Mouse (Mus musculus) embryo, embryonic 10.5 days (tissue): ENCODE data around the gene Gipc3.

Experiments used
- DNase-seq: peaks from one replicate; pipeline ENCODE4 v3.0.0-alpha.2; 2015; ENCODE audit warnings: low spot score

Gene Gipc3

DNA sequence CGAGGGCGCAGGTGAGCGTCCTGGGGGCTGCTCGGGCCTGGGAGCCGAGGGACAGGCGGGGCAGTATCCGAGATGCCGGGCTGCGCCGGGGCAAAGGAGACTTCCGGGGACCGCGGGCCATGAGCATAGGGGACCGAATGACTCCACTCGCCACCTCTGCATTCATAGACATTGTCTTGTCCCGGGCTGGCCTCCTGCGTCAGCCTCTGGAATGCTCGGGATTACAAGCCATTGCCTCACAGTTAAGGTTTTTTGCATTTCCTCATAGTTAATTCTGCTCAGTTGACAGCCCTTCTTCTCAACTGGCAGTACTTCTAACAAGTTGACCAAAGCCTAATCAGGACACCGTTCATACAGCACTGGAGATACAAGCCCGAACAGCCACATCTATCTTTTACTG, 21.6 kb downstream of the Gipc3 start:
- DNase-seq = no peak

DNA sequence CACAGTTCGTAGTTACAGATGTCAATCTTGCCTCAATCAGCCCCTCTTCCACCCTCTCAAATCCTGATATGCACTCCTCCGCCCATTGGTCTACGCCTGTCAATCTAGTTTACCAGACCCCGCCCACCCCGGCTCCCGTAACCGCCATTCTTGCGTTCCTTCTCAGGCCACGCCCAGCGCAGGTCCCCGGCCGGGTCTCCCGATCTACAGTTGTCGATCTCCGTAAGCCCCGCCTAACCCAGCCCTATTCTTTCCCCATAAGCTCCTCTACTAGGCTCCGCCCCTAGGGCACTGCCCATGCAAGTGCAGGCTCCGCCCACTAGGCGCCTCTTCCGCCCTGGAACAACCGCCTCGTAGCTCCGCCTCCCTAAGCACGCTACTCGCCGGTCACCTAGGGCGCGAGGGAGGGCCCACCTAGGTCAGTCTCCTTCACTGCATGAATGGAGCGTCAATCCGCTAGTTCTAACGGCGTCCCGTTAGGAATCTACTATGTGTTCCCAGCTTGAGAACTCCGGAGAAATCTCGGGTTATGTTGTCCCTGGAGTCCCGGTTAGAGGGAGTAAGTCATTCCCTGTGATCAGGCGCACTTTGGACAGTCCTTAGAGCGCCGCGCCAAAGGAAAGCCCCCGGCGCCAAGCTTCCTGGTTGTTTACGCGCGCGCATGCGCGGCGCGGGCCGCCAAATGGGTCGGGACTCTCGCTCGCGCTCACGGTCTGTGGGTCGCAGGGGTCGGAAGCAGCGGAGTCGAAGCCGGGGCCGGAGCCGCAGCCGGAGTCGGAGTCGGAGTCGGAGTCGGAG, 22.3 kb downstream of the Gipc3 start, which contains the start of gene Cactin:
Cactin (plus strand) TSS at position 554 of the 798 bp plus-strand sequence.
- peak; percentile 100 for DNase-seq

DNA sequence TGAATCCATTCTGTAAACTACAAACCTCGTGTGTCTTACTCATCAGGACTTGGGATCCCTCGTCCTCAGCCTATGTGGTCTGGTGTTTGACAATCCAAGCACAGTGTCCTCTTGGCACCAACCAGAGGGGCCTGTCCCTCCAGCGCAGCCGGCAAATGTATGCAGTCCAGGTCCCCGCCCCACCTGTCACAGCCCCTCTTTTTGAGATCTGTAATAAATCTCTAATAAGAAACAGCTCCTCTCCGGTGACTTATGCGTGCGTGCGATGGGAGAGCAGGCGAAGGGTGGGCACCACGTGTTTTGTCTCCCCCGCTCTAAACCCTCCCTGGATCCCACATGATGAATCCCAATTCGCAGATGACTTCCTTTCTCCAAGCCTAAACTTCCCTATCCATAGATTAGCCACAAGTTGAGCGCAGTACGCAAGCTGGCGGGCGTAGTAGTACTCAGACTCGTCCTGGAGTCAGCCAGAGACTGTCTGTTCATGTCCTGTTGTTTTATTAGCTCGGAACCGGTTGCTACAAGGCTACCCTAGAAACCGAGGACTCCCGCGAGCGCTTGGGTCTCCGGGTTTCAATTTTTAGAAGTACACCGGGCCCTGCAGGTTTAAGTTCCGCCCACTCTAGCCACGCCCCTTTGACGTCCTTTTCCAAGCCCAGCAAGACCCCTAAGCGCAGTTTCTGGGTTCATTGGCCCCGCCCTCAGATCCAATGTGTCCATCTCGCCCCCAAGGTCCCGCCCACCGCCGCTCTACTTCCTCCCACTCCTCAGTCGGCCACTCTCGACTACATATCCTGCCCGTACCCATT, 23.1 kb downstream of the Gipc3 start:
- peak; percentile 100 for DNase-seq

DNA sequence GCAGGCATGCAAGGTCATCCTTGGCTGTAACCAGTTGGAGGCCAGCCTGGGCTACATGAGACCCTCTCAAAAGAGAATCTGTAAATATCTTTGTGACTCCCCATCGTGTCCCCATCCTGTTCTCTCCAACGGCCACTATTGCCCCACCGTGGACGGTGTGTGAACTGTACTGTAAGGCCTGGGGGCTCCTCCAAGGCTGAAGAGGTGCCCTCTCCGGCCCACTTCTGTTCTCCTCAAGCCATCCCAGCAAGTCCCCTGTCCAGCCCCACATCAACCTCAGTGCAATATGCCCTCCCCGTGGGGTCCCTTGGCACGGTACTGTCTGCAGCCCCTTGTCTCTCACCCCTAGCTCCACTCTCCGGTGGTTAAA, 23.8 kb downstream of the Gipc3 start:
- DNase-seq = no peak

DNA sequence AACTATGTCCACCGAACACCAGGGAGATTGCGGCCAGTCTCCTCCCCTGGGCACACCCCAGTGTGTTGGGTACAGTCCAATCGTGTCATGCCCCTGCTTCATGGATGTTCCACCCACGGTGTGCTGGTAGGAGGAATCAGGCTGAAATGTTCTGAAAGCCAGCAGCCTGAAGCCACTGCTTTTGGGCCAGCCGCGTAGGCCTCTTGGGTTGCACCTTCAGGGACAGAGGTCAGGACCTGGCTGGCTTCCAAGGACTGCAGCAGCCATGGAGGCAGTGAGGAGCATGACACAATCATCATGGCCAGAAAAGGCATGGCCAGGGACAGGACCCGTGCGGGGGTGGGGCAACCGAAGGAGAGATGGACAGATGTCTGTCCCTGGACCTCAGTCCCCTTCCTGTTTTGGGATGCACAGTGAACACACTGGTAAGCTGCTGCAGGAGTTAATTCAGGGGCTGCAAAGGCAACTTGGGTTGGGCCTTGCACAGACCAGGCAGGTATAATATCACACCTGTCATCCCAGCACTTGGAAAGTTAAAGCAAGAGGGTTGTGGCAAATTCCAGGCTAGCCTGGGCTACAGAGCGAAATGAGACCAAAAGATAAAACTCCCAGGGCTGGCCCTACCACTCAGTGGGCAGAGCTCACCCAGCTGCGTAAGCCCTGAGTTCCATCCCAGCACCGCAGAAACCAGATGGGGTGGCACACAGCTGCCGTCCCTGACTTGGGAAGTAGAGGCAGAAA, 24.3 kb downstream of the Gipc3 start:
- no peak for DNase-seq

DNA sequence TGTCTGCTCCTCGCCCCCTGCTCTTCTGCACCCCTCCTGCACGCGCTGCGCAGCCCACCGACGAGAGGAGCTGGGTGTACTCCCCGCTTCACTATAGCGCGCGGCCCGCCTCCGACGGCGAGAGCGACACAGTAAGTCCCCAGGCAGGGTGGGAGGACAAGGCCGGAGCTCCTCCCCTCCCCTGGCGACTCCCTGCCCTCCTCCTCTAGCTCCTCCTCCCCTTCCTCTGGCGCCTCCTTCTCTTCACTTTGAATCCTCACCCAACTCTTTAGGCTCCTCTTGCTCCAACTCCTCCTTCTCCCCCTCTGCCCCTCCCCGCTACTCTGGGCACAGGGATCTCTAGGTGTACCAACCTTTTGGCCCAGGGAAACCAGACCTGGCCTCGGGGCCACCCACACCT, 25.8 kb downstream of the Gipc3 start:
- DNase-seq = peak; percentile 63

DNA sequence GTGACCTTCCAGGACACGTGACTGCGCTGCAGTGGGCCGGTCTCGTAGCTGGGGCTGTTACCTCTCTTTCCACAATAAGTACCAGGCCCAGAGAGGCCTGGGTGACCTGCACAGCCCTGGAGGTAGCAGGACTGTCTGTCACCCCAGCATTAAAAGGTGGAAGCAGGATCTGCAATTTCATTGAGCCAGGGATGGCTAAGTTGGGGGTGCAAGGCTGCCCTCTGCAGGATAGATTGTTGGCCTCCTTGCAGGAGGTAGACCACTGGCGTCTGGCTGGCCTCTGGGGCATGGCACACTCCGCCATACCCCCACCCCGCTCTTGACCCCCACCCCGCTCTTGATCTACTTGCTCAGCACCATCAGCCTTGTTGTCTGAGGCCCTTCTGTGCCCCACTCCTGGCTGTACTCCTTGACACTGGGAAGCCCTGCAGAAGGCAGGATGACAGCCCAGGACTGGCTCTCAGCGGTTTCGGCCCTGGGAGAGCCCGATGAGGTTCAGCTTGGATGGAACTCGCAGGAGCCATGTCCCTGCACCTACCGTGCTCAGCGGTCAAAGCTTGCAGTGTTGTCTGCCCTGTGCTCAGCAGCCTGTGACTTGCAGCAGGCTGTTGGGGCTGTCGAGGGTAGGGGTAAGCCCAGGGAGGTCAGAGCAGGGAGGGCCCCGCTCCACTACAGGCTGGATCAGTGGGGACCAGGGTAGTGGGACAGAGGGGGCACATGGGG, 26.6 kb downstream of the Gipc3 start:
- no peak for DNase-seq

DNA sequence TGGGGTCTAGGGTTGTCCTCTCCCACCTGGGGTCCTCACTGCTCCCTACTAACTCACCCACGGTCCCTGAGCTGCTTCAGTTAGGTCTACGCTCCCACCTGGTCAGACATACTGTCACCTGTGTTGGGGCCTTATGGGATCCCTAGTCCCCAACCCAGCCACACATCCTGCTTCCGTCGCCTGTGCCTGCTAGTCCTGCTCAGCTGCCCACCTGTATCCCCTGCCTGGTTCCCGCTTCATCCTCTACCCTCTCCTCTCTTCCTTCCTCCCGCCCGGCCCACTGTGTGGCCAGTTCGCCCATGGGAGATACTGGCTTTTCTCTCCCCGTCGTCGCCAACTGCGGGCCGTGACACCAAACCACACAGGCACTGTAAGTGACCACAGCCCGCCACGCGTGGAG, 27.5 kb downstream of the Gipc3 start:
- no peak for DNase-seq

DNA sequence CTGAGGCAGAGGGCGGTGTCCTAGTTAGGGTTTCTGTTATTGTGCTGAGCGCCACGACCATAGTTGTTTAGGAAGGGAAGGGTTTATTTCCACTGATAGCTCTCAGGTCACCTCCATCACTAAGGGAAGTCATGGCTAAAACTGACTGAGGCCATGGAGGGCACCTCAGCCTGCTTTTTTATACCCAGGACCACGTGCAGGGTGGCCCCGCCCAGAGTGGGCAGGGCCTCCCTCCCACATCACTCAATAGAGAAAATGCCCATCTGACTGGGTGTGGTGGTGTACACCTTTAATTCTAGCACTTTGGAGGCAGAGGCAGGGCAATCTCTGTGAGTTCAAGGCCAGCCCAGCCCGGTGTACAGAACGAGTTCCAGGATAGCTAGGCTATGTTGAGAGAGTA, 28.9 kb downstream of the Gipc3 start:
- no peak for DNase-seq

DNA sequence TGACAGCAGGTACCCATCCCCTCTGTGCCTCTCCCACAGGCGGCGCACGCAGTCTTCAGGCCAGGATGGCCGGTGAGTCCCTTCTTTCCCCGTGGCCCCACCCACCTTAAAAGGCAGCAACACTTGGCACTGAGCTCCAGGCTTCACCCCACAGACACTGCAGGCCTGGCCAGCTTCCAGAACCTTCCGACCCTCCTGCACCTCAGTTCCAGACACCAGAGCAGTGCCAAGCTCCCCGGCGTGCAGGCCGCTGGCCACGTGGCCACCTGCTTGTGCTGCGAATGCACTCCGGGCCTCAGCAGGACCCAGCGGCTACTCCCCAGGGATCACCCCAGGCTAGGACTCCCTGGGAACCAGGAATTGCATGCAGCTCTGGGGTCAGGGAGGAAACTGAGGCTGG, 29.5 kb downstream of the Gipc3 start:
- no peak for DNase-seq

DNA sequence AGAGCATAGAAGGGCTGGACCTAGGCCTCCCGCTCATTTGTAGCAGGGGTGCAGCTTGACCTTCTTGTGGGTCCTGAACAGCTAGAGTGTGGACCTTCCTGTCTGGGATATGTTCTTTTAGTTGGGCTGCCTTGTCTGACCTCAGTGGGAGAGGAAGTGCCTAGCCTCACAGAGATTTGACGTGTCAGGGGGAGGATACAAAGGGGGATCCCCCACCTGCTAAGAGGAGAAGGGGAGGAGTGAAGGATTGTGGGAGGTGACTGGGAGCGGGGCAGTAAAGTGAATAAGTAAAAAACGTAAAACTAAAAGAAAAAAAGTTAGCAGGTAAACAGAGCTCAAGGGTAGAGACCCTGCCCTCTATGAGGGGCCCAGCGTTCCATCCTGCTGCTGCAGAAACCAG, 33.5 kb downstream of the Gipc3 start:
- no peak for DNase-seq

DNA sequence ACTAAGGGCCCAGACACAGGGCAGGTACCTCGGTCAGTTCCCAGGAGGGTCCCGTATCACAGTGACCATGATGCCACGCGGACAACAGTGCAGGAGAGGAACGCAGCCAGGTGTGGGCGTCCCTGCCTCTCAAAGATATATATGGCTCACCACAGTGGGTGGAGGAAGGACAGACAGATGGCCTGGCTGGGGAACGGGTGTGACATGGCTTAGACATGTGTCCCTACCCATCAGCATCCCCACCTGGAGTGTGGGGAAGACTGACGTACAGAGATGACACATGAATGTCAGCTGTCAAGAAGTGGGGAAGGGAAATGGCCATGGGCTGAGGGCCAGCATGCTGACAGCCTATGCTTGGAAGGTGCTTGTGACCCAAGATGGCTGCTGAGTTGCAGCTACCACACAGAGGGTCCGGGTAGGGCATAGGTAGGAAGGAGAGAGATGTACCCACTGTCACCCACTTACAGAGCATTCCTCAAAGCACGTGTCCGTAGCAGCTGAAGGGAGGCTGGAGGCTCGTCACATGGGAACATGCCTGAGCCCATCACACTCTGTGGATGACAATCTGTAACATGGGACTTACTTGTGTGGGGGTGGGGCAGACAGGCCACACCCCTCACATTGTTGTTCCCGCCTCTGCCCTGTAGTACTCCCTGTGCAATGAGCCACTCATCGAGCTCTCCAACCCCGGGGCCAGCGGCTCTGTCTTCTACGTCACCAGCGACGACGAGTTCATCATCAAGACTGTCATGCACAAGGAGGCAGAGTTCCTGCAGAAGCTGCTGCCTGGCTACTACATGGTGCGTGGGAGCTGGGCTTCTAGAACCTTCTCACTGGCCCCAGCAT, 36.0 kb downstream of the Gipc3 start:
- DNase-seq = no peak

DNA sequence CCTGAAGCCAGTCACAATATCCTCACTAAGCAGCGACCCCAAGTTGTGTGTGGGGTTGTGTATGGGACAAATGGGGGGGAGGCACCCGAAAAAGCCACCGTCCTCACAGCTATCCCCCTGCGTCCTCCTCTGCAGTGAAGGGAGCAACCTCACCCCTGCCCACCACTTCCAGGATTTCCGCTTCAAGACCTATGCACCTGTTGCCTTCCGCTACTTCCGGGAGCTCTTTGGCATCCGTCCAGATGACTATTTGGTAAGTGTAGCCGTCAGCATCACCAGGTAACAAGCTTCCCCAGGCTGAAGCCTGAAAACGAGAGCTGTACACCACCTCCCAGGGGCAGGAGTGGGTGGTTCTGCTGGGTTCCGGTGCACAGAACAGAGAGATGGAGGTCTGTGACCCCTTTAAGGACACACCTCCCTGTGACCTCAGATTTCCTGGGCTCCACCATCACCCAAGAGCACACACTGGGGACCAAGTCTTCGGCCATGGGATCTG, 36.8 kb downstream of the Gipc3 start:
- no peak for DNase-seq

DNA sequence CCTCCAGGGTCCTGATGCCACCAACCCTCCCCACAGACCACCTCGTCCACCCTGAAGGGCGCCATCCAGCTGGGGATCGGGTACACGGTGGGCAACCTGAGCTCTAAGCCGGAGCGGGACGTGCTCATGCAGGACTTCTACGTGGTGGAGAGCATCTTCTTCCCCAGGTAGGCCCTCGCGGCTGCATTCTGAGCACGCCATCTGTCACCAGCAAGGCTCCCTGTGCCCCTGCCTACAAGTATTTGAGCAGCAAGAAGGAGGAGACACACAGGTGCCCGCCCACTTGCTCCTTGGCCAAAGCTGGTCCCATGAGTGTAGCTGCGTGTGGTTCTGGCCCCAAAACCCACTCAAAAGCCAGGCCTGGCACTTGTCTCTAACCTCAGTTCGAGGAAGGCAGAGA, 37.4 kb downstream of the Gipc3 start:
- DNase-seq = no peak

DNA sequence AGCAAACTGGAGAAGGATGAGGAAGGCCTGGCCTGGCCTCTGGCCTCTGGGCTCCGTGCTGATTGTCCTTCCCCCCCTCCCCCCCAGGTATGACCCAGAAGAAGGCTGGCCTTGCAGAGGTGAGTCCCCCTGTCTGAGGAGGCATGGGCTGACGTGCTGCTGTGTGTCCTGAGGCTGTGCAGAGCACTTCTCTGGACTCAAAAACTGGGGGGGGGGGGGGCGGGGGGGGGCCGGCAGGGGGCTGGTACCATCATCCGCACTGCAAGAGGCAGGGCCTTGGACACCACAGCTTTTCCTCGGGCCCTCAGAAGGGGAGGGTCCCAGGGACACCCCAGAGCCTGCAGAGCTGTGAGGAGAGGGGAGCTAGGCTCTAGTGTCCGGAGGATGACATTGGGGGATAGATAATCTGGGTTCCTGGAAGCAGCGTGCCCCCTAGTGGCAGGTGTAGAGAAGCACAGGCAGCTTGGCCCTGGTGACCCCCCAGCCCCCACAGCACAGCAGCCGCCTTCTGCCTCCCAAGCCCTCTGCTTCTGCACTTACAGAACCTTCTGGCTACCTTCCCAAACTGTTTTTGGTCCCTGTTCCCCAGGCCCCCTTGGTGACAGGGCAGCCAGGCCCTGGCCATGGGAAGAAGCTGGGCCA, 38.3 kb downstream of the Gipc3 start:
- peak; percentile 74 for DNase-seq

DNA sequence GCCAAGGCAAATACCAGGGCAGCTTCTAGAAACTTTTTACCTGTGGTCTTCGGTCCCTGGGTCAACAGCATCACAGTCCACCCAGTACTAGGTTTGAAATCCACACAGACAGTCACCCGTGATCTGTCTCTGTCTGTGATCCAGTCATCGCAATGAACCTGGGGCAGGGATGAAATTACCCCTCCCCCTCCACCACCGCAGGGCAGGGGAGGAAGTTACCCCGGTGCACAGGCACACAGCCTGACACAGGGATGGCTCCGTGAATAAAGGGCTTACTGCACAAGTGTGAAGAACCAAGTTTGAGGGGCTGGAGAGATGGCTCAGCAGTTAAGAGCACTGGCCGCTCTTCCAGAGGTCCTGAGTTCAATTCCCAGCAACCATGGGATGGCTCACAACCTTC, 39.3 kb downstream of the Gipc3 start:
- no peak for DNase-seq

DNA sequence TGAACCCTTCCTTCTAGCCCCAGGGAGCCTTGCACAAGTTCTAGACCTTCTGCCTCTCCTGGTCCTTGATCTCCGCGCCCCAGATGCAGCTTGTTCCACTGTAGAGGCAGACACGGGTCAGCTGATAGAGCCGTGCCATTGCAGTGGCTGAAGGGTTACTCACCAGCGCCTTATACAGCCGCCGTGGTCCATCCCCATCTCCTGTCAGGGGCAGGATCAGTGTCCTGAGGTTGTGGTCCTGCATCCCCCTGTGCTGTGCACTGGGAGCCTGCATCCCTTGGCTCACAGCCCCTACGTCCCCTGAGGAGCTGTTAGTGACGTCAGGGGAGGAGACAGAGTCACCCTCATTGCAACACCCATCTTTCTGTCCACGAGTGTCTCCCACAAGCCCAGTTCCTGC, 39.8 kb downstream of the Gipc3 start:
- DNase-seq = no peak

DNA sequence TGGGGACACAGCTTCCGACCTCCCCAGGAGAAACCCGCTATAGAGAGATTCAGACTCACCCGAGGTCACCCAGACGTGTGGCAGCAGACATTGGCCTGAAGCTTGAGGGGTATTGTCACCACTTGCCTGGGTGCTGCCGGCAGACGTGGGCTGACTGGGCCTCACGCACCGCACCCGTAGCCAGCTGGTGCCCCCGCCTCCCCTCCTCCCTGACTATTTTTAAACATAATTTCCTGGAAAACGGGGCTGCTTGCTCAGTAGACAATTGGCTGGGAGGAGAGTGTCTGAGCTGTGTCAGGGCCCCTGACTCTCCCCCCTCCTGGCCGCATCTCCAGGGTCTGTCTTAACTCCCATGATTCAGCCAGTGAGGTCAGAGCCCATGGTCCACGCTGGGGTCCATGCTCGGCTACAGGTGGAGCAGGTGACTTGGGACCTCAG, 40.3 kb downstream of the Gipc3 start:
- DNase-seq = no peak

DNA sequence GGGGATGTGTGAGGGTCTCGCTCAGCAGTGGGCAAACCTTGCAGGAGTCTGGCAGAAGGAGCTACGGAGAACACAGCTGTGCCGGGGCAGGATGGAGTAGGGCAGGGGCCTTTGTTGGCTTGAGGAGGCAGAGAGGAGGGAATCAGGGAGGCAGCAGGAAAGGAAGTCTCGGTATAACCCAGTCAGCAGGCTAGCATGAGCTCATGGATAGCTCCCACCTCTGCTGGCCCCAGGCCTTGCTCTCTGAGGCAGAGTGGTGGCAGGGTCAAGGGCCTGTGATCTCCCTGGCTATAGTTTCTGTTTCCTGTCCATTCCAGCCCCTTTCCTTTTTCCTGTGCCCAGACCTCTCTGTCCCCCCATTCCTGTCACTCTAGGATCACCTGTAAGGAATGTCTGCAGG, 40.8 kb downstream of the Gipc3 start:
- DNase-seq = no peak

DNA sequence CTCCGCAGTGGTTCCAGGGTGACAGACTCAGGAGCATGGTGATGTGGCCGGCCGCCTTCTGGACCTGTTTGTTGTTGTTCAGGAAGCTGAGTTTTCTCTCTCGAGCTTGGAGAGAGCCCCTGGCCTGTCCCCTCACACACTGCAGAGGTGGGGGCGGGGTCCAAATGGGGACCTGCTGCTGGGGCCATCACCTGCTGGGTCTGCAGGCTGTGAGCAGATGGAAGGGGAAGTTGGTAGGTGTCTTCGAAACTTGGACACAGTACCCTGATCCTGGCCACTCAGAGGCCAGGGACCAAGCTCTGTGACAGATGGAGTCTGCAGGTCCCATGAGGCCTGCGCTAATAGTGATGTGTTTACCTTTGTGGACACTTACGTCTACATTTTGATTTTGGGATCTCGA, 41.7 kb downstream of the Gipc3 start:
- no peak for DNase-seq
